Mouse (Mus musculus) bone marrow, adult 2 months (tissue): ENCODE data around the gene Gm26620. TPM values are rescaled to one million over a fixed set of nuclear protein-coding genes. Genes with fewer than 3 reads are reported as not detected.

ENCODE experiments used
- H3K27ac ChIP-seq: fragments of 200-500 bp; 2 replicates; pipeline ENCODE4 v1.5.1; 2012; ENCODE audit warnings: low read depth, mild to moderate bottlenecking, control low read depth, inconsistent platforms, low read length; ENCODE audit not compliant: control insufficient read depth, poor library complexity, insufficient read depth
- H3K4me1 ChIP-seq: fragments of 200-500 bp; 2 replicates; pipeline ENCODE4 v1.6.1; 2011; ENCODE audit warnings: low read length; ENCODE audit not compliant: control insufficient read depth, insufficient read depth
- H3K4me3 ChIP-seq: fragments of 200-500 bp; replicated peaks from 2 replicates; pipeline ENCODE3; 2011; ENCODE audit warnings: mild to moderate bottlenecking, low read depth, low read length, control low read depth; ENCODE audit not compliant: control insufficient read depth
- CTCF ChIP-seq: fragments of 200-500 bp; IDR thresholded peaks from 2 replicates; pipeline ENCODE4 v1.5.1; 2011; ENCODE audit warnings: low read length, control low read depth; ENCODE audit not compliant: control insufficient read depth, insufficient read depth
- POLR2A ChIP-seq: fragments of 200-500 bp; IDR thresholded peaks from 2 replicates; pipeline ENCODE4 v1.6.1; 2011; ENCODE audit warnings: low read depth, mild to moderate bottlenecking, control low read depth, low read length, borderline replicate concordance; ENCODE audit not compliant: control insufficient read depth
- WGBS: fragments of 180-500 bp; shearing (Covaris S2); methylation state at CpG from one replicate; pipeline ENCODE4 v1.1.7; 2018; 5-methylcytosine and 5-hydroxymethylcytosine counted together
- polyA plus RNA-seq: library from polyadenylated mRNA; stranded (reverse); fragments of >200 nt; gene quantifications from 2 replicates; pipeline ENCODE4 v1.2.4, GENCODE M21; 2011; ENCODE audit warnings: low replicate concordance; ENCODE audit not compliant: missing spikeins, insufficient read depth, insufficient read length

The Gm26620 gene
- polyA plus RNA-seq, 1 experiment: 4.4 TPM

DNA sequence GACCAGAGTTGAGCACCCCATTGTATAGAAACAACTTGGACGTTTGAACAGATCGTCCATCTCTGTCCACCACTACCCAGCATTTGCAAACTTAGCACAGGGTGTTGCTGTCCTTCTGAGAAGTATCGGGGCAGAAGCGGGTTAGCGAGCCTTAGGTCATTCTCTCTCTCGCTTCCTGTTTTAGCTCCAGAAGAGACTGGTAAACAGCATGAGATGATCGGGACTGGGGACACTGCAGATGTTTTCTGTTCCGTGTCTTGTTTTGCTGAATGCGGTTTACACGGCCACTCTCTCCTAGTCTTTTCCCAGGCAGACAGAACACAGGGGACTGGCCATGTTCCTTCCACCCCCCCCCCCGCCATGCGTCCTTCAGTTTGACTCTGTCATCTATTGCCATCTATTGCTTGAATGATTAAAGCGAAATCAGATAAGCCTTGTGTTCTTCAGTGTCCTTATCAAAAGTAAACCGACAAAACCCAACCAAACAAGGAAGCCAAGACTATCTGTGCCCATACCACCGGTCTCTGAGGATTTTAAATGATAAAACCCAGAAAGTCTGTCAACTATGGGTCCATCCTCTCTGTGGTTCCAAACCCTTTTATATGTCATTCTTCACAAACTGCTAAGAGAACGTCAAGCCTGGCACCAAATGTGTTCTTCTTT lies 13.7 kb downstream of the Gm26620 start:
- 52% methylated on average over 16 of the region's 16 CpGs for WGBS
- peaks cover 3% of the 10 kb centered on the region; the same call in 1 of the 2 replicates for H3K4me1 ChIP-seq
- no peak overlapping the region for H3K4me3 ChIP-seq
- peak overlapping the region; percentile 33; the same call in 1 of the 2 replicates for H3K27ac ChIP-seq
- TF ChIP-seq POLR2A: no peak
- TF ChIP-seq CTCF: no peak

DNA sequence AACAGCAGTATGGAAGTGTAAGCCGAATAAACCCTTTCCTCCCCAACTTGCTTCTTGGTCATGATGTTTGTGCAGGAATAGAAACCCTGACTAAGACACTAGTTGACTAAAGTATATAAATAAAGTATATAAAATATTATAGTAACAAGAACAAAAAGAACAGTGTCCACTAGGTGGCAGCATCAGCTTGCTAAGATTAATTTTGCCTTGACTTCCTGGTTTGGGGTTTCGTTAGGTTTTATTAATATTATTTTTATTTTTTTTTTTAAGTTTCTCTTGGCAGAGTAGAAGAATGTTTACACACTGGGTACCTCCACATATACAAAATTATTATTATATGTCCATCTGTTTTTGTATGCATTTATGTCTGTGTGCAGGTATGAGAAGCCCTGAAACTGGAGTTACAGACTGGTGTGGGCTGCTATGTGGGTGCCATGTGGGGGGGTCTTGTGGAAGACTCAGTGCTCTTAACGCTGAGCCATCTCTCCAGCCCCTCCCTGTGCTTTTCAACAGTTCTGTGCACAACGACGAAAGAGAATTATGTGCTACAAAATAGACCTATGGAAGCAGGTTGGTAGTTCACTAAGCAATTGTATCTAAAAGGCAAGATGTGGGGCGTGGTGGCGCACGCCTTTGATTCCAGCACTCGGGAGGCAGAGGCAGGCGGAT lies 16.1 kb downstream of the Gm26620 start:
- 17% methylated on average over 10 of the region's 10 CpGs for WGBS
- H3K4me1 ChIP-seq: peaks cover 3% of the 10 kb centered on the region; the same call in 1 of the 2 replicates
- no peak overlapping the region for H3K27ac ChIP-seq
- no peak overlapping the region for H3K4me3 ChIP-seq
- TF ChIP-seq POLR2A: no peak
- no peak for TF ChIP-seq CTCF

DNA sequence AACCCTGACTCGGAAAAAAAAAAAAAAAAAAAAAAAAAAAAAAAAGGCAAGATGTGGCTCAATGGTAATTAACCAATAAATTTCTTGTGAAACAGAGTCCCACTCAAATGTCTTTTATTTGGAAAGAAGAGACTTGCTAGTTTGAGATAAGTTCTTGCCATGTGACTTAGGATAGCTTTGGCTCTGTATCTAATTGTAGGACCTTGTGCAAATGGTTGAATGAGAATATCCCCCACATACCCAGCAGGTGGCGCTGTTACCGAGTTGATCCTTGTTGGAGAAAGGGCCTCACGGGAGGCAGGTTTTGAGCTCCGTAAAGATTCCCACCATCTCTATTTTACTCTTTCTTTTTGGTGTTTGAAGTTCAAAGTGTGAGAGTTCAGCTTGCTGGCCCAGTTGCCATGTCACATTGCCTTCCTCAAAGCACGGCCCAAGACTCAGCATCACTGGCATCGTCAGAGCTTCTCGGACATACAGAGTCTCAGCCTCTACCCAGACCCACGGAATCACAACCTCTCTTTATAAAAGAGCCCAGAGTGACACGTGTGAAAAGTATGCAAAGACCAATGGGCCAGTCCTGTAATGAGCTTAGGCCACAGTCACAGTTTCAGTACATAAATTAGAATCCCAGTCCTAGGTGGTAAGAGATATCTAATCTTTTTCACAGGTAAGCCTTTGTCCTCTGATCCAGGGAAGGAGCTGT lies 16.8 kb downstream of the Gm26620 start:
- TF ChIP-seq CTCF (peak; percentile 81), POLR2A (no peak)
- Histone ChIP-seq H3K27ac (no peak overlapping the region), H3K4me3 (no peak overlapping the region), H3K4me1 (peaks cover 3% of the 10 kb centered on the region)
- WGBS: 38% methylated on average over 10 of the region's 10 CpGs

DNA sequence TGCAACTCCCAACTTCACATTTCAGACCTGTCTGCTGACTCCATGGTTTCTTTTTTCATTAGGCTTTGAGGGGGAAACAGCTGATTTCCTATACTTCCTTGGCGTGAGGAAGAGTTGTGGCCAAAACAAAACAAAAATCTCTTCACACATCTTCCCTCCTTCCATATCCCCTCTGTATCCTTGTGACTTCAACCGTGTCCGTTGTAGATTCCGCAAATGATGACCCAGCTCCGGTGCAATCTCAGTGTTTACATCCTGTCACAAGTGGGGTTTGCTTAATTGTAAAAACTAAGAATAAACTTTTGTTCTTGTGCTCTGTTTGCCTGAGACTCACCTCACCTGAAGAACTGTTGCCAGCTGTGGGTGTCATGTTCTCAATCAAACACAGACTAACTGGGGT lies 18.6 kb downstream of the Gm26620 start:
- Histone ChIP-seq H3K27ac (no peak overlapping the region), H3K4me1 (peaks cover 4% of the 10 kb centered on the region), H3K4me3 (no peak overlapping the region)
- TF ChIP-seq POLR2A (no peak), CTCF (no peak)
- WGBS: 46% methylated on average over 5 of the region's 5 CpGs

DNA sequence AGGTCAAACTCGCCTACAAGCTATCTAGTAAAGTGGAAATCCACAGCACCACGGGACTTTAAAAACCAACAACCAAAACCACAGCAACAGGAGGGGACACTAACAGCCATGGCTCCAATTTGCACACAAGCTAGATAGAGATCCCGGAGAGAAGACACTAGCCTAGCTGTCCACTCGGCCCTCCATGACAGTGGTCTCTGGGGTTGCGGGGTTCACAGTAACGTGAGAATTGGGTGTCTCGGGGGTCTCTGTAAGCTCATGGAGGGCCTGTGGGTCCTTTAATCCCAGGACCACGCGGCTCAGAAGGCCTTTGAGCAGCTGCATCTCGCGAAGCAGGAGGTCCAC lies 22.2 kb downstream of the Gm26620 start:
- no peak overlapping the region; the same call in 1 of the 2 replicates for H3K27ac ChIP-seq
- TF ChIP-seq CTCF (no peak), POLR2A (no peak)
- H3K4me3 ChIP-seq: no peak overlapping the region
- 31% methylated on average over 11 of the region's 11 CpGs for WGBS
- H3K4me1 ChIP-seq: peaks cover 3% of the 10 kb centered on the region

DNA sequence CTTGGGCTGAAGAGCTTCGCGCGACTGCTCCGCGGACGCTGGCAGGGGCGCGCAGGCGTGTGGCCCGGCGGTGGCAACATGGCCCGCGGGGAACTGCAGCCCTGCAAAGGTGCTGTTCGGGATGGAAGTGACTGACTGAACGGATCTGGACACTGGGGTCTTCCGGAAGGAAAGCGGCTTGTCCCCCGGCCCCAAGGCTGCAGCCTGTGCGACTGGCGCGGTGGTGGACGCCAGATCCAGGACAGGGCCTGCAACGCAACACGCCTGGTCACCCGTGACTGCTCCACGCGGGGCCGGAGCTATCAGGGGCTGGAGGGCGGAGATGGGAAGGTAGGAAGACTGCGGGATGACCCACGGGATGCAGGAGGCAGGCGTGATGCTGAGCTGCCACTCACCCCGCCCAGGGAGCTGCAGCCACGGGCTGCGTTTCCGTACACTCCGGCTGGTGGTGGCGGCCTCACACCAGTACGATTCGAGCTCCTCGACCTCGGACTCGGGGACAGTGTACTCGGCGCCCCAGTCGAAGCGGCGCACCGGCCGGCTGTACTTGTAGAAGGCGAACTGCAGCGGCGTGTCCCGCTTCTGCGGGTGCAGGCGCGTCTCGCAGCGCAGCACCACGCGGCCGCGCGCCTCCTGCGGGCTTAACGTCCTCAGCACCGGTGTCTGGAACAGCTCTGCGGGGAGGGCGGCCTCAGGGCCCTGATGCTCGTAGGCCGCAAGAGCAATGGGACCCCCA lies 22.8 kb downstream of the Gm26620 start:
- TF ChIP-seq CTCF (no peak), POLR2A (no peak)
- Histone ChIP-seq H3K4me3 (peak overlapping the region; percentile 29), H3K27ac (peak overlapping the region; percentile 20; the same call in 1 of the 2 replicates), H3K4me1 (peaks cover 3% of the 10 kb centered on the region)
- WGBS: 1% methylated on average over 71 of the region's 71 CpGs

DNA sequence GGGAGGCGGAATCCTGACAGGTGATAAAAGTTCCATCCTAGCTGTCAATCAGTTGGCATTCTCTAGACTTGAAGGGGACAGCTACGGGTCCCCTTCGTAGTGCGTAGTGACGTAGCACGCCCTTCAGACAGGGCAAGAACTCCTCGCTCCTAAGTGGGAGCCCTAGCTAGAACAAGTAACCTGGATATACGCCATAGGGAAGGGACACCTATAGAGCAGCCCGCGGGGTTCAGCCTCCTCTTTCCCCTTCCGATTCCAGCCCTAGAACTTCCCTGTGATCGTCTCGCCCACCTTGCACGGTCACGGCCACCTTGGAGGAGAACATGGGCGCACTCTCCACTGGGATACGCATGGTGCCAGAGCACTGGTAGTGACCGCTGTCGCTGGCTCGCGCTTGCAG lies 23.5 kb downstream of the Gm26620 start:
- peaks cover 3% of the 10 kb centered on the region for H3K4me1 ChIP-seq
- WGBS: 8% methylated on average over 21 of the region's 21 CpGs
- H3K27ac ChIP-seq: no peak overlapping the region; the same call in 1 of the 2 replicates
- TF ChIP-seq POLR2A (no peak), CTCF (no peak)
- H3K4me3 ChIP-seq: peak overlapping the region; percentile 29
